Mouse (Mus musculus): ENCODE measurements at regions not wholly inside any gene's neighbourhood (a gene's known extent, or its start where the extent isn't known, plus 50 kb on each side); places are given as distances from the start of the nearest gene placed in this dataset.
A peak's percentile ranks its signal among the peaks of the same experiment; 100 is the strongest.
"Not testable (repeated sequence)": the region's sequence is repeated elsewhere in the genome, so short reads cannot be mapped to it uniquely, and the experiment has no call there.

DNA sequence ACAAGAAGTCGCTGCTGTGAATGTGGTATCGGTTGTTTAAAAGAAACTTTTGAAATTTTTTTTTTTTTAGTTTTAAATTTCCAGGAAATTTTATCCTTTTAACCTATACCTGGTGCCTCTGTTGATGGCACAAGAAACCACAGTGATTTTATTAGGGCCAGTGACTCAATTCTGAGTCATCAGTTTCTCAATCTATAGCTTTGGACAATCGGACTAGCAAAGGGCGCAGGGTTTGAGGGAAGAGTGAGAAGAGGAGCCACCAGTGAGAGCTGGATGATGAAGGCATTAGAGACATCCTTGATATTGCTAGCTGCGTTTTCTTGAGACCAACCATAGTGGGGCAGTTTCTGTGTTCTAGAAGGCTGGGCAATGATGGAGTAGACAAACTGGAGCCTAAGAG is 55.4 kb upstream of the Il33 start:
- no peak for DNase-seq

DNA sequence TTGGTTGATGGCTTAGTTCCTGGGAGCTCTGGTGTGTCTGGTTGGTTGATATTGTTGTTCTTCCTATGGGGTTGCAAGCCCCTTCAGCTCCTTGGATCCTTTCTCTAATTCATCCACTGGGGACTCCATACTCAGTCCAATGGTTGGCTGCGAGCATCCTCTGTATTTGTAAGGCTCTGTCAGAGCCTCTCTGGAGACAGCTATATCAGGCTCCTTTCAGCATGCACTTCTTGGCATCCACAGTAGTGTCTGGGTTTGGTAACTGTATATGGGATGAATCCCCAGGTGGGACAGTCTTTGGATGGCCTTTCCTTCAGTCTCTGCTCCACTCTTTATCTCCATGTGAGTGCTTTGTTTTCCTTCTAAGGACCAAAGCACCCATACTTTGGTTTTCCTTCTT is 55.9 kb upstream of the Ranbp6 start:
- DNase-seq = not testable (repeated sequence)

DNA sequence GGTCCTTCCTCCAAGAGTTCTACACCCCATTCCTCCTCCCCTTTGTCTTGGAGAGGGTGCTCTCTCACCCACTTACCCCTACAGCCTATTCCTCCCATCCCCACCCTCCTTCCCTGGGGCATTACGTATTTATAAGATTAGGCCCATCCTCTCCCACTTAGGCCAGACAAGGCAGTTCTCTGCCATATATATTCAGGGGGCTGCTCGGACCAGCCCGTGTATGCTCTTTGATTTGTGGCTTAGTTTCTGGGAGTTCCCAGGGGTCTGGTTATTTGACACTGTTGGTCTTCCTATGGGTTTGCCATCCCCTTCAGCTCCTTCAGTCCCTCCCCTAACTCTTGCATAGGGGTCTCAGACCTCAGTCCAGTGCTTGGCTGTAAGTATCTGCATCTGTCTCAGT is 54.0 kb upstream of the Ranbp6 start:
- DNase-seq = no peak

DNA sequence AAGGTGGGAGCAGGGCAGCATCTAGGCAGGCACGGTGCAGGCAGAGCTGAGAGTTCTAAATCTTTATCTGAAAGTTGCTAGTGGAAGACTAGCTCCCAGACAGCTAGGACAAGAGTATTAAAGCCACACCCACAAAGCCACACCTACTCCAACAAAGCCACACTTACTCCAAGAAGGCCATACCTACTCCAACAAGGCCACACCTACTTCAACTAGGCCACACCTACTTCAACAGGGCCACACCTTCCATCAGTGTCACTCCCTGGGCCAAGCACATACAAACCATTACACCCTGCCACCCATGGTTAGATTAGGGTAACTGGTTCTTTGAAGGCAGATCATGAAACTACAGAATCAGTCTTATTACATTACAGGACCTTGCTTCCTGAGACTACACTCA is 52.4 kb upstream of the Ranbp6 start:
- no peak for DNase-seq

DNA sequence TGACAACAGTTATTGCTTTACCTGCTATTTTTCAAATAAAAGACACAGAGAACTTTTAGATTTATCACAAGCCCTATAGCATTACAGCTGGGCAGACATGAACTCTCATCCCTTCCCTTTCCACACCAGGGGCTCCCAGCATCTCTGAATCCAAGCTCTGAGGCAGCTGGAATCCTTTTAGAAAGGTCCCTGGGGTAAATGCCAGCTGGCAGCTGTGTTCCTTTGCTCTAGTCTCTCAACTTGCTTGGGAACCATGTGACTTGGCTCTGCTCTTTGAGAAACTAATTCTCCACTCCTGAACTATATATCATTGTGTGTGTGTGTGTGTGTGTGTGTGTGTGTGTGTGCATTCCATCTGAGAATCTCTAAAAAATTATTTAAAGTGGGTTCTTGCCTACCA is 50.0 kb upstream of the Ranbp6 start:
- peak in 1 of 2 experiments; percentile 19 for DNase-seq

All from adrenal gland, postnatal 36 days (tissue).